Mouse (Mus musculus) midbrain, postnatal 0 days (tissue): ENCODE measurements at regions not wholly inside any gene's neighbourhood (a gene's known extent, or its start where the extent isn't known, plus 50 kb on each side); places are given as distances from the start of the nearest gene placed in this dataset.

Experiments
- ATAC-seq: fragments of 200-750 bp; cut with Nextera tagmentation; 2 replicates; pipeline ENCODE4 v1.8.0; 2017; ENCODE audit warnings: moderate number of reproducible peaks, mild to moderate bottlenecking, moderate TSS enrichment, moderate library complexity; ENCODE audit not compliant: low FRiP score
- DNase-seq: peaks from one replicate; pipeline ENCODE4 v3.0.0-alpha.2; 2015; ENCODE audit warnings: low spot score
- H3K27ac ChIP-seq: fragments of 300-500 bp; sonication (generic); 2 replicates; pipeline ENCODE4 v1.5.1; 2014; ENCODE audit warnings: low read depth, mild to moderate bottlenecking, low read length, mixed read lengths
- H3K27me3 ChIP-seq: fragments of 300-500 bp; sonication (generic); 2 replicates; pipeline ENCODE4 v1.6.1; 2014; ENCODE audit warnings: low read length, control low read depth, mixed read lengths; ENCODE audit not compliant: insufficient read depth
- H3K36me3 ChIP-seq: fragments of 300-500 bp; sonication (generic); 2 replicates; pipeline ENCODE4 v1.6.1; 2014; ENCODE audit warnings: low read length, control low read depth, mixed read lengths; ENCODE audit not compliant: insufficient read depth
- H3K4me1 ChIP-seq: fragments of 300-500 bp; sonication (generic); 2 replicates; pipeline ENCODE4 v1.6.1; 2014; ENCODE audit warnings: mild to moderate bottlenecking, control low read depth, antibody characterized with exemption, low read length, mixed read lengths; ENCODE audit not compliant: insufficient read depth
- H3K4me2 ChIP-seq: fragments of 300-500 bp; sonication (generic); 2 replicates; pipeline ENCODE4 v1.6.1; 2014; ENCODE audit warnings: low read depth, mild to moderate bottlenecking, low read length, mixed read lengths; ENCODE audit not compliant: poor library complexity, severe bottlenecking
- H3K4me3 ChIP-seq: fragments of 300-500 bp; sonication (generic); 2 replicates; pipeline ENCODE4 v1.5.1; 2014; ENCODE audit warnings: low read depth, mild to moderate bottlenecking, low read length, moderate library complexity
- H3K9ac ChIP-seq: fragments of 300-500 bp; sonication (generic); replicated peaks from 2 replicates; pipeline ENCODE4 v1.6.1; 2014; ENCODE audit warnings: mild to moderate bottlenecking, low read length, moderate library complexity, mixed read lengths; ENCODE audit not compliant: poor library complexity, severe bottlenecking
- H3K9me3 ChIP-seq: fragments of 300-500 bp; sonication (generic); 2 replicates; pipeline ENCODE4 v1.6.1; 2016; ENCODE audit warnings: low read length, control low read depth
- CTCF ChIP-seq: IDR thresholded peaks from 2 replicates; pipeline ENCODE4 v1.5.1; 2016; ENCODE audit warnings: antibody characterized with exemption, mild to moderate bottlenecking
- WGBS: fragments of 180-500 bp; shearing (Covaris S2); extraction: QIAGEN DNeasy Blood & Tissue Kit; methylation state at CpG from one replicate; pipeline ENCODE4 v1.1.7; 2014; 5-methylcytosine and 5-hydroxymethylcytosine counted together

GRCm38 (mm10) chr5:106098887-106099286, 222.5 kb downstream of the Zfp326 start:
- H3K4me2 ChIP-seq: no peak overlapping the region
- H3K9me3 ChIP-seq: no peaks in the 10 kb centered on the region
- TF ChIP-seq CTCF: no peak
- no peaks in the 10 kb centered on the region for H3K4me1 ChIP-seq
- H3K27me3 ChIP-seq: no peaks in the 10 kb centered on the region
- 89% methylated on average over 8 of the region's 8 CpGs for WGBS
- no peak overlapping the region for H3K9ac ChIP-seq
- no peak overlapping the region for H3K4me3 ChIP-seq
- H3K27ac ChIP-seq: no peak overlapping the region
- ATAC-seq (no peak), DNase-seq (peak; percentile 24)
- H3K36me3 ChIP-seq: no peaks in the 10 kb centered on the region

GRCm38 (mm10) chr5:106089332-106089731, 213.0 kb downstream of the Zfp326 start:
- H3K27ac ChIP-seq: no peak overlapping the region
- H3K4me2 ChIP-seq: no peak overlapping the region
- DNase-seq (no peak), ATAC-seq (no peak)
- H3K27me3 ChIP-seq: no peaks in the 10 kb centered on the region
- H3K4me3 ChIP-seq: no peak overlapping the region
- no peaks in the 10 kb centered on the region for H3K36me3 ChIP-seq
- no peak for TF ChIP-seq CTCF
- no peak overlapping the region for H3K9ac ChIP-seq
- 64% methylated on average over 7 of the region's 7 CpGs for WGBS
- H3K4me1 ChIP-seq: no peaks in the 10 kb centered on the region
- no peaks in the 10 kb centered on the region for H3K9me3 ChIP-seq

DNA sequence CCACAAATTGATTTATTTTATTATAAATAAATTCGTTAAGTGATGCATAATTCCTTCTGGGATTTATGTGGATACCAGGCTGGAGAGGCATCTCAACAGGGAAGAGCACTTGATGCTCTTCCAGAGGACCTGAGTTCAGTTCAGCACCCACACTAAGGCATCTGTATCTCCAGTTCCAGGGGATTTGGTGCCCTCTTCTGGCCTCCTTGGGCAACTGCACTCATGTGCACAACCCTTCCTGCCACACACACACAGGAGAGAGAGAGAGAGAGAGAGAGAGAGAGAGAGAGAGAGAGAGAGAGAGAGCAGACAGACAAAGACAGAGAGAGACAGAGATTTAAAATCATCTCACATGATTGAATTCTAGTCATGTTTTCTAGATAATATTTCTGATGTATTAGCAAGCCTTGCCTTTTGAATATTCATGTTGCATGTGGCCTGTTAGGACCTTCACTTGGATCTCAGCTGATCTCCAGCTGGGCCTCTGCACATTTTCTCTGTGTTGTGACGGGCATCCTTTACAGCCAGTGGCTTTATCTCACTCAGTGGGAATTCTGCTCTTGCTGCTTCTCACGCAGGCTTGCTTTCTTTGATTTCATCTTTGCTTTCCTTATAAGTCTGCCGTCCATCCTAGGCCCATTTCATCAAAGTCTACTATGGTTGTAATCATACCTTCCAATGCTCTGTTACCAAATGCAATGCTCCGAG, 212.3 kb downstream of the Zfp326 start:
- DNase-seq: no peak
- TF ChIP-seq CTCF: peak; percentile 35; the same call in 1 of the 2 replicates
- H3K4me3 ChIP-seq: no peak overlapping the region
- no peak overlapping the region for H3K9ac ChIP-seq
- 55% methylated on average over 5 of the region's 5 CpGs for WGBS
- H3K4me2 ChIP-seq: no peak overlapping the region
- H3K4me1 ChIP-seq: no peaks in the 10 kb centered on the region
- no peak for ATAC-seq
- H3K9me3 ChIP-seq: no peaks in the 10 kb centered on the region
- H3K27ac ChIP-seq: no peak overlapping the region
- no peaks in the 10 kb centered on the region for H3K27me3 ChIP-seq
- no peaks in the 10 kb centered on the region for H3K36me3 ChIP-seq

DNA sequence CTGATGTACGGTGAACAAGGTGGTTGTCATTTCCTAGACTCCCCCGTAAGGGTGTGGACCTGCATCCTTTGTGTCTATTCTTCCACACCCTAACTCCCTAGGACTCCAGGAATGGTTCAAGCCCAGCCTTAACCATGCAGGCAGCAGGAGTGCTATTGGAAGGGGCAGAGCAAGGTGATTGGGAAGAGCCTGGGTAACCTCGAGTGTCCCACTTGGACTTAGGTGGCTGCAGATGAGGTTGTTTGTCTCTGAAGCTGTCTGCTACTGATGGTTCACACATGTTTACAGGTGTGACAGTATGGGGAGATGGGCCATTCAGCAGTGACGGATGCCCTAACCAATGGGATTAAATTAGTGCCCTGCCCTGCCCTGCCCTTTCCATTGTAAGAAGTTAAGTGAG, 207.4 kb downstream of the Zfp326 start:
- H3K4me2 ChIP-seq: no peak overlapping the region
- ATAC-seq: no peak
- WGBS: 78% methylated on average over 4 of the region's 4 CpGs

GRCm38 (mm10) chr5:106082891-106083290, 206.5 kb downstream of the Zfp326 start:
- H3K4me2 ChIP-seq: no peak overlapping the region
- TF ChIP-seq CTCF: no peak
- H3K9ac ChIP-seq: no peak overlapping the region
- H3K4me1 ChIP-seq: no peaks in the 10 kb centered on the region
- H3K4me3 ChIP-seq: no peak overlapping the region
- no peak overlapping the region for H3K27ac ChIP-seq
- 72% methylated on average over 7 of the region's 7 CpGs for WGBS
- ATAC-seq: no peak
- no peaks in the 10 kb centered on the region for H3K9me3 ChIP-seq
- H3K36me3 ChIP-seq: no peaks in the 10 kb centered on the region
- H3K27me3 ChIP-seq: no peaks in the 10 kb centered on the region
- DNase-seq: no peak

More for the DNA sequence above, 207.4 kb downstream of the Zfp326 start:
- Histone ChIP-seq H3K4me1 (no peaks in the 10 kb centered on the region), H3K4me3 (no peak overlapping the region), H3K27me3 (no peaks in the 10 kb centered on the region), H3K9me3 (no peaks in the 10 kb centered on the region), H3K36me3 (no peaks in the 10 kb centered on the region), H3K27ac (no peak overlapping the region), H3K9ac (no peak overlapping the region)
- no peak for TF ChIP-seq CTCF
- DNase-seq: no peak

GRCm38 (mm10) chr5:106067124-106067551, 190.8 kb downstream of the Zfp326 start:
- no peaks in the 10 kb centered on the region for H3K27me3 ChIP-seq
- H3K9me3 ChIP-seq: peaks cover 8% of the 10 kb centered on the region; the same call in 1 of the 2 replicates
- no peak for TF ChIP-seq CTCF
- no peak for ATAC-seq
- H3K27ac ChIP-seq: no peak overlapping the region
- H3K4me2 ChIP-seq: no peak overlapping the region
- H3K36me3 ChIP-seq: no peaks in the 10 kb centered on the region
- H3K4me3 ChIP-seq: no peak overlapping the region
- no peak for DNase-seq
- no peaks in the 10 kb centered on the region for H3K4me1 ChIP-seq
- H3K9ac ChIP-seq: no peak overlapping the region
- WGBS: 39% methylated on average over 9 of the region's 9 CpGs
